Mouse (Mus musculus) adrenal gland, postnatal 4 days (tissue): Measurements from ENCODE around the gene Shkbp1. TPM values are rescaled to one million over a fixed set of nuclear protein-coding genes. Genes with fewer than 3 reads are reported as not detected.

Source experiments
- DNase-seq, 2 experiments: peaks; one replicate each; pipeline ENCODE4 v3.0.0; 2021 to 2022; ENCODE audit warnings: low spot score in 2 of 2, mixed read lengths in 2 of 2
- long read RNA-seq, 2 experiments: library from polyadenylated mRNA; stranded (forward); transcript quantifications; one replicate each; pipeline ENCODE4 v2.0.0; 2021
- total RNA-seq, 2 experiments: library from RNA; stranded (reverse); gene quantifications; 2 replicates each; pipeline ENCODE4 v1.2.3; 2021

The Shkbp1 gene
- 10 to 100 TPM; 22.9 to 31.7 TPM for total RNA-seq
- long read RNA-seq, experiment 1, transcript Shkbp1-201 (18 exons, 2,358 nt) = major isoform, 33 of 45 reads
- long read RNA-seq, experiment 1, partial matches to known transcripts = 2 of 45 reads
- long read RNA-seq, experiment 1, other reads (novel, unspliced or antisense) = 10 of 45 reads
- long read RNA-seq, experiment 2, transcript Shkbp1-201 (18 exons, 2,358 nt) = major isoform, 46 of 74 reads
- long read RNA-seq, experiment 2, partial matches to known transcripts = 8 of 74 reads
- long read RNA-seq, experiment 2, other reads (novel, unspliced or antisense) = 20 of 74 reads

DNA sequence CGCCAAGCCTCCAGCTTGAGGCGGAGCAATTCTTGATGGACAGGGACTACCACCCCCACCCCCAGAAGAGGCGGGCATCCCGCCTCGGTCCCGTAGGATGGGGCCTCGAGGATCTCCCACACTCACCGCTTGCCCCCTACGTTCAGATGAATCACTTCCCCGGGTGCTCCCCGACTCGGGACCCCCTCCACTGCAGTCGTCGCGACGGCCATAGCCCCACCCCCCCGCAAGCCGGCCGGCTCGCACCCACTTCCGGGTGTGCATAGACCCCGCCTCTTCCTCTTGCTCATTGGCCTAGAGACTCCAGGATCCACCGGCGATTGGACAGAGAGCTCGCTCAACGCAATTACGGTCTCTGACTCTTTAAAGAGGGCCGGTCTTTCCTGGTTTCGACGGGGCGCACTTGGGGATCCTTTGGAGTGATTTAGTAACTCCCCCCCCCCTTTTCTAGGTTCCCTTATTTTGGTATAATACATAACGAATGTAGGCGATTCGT, at the start of gene Shkbp1:
Gene Shkbp1 (minus strand): TSS at position 275 of the 496 bp plus-strand sequence.
- DNase-seq = peak; percentile 49 to 78

DNA sequence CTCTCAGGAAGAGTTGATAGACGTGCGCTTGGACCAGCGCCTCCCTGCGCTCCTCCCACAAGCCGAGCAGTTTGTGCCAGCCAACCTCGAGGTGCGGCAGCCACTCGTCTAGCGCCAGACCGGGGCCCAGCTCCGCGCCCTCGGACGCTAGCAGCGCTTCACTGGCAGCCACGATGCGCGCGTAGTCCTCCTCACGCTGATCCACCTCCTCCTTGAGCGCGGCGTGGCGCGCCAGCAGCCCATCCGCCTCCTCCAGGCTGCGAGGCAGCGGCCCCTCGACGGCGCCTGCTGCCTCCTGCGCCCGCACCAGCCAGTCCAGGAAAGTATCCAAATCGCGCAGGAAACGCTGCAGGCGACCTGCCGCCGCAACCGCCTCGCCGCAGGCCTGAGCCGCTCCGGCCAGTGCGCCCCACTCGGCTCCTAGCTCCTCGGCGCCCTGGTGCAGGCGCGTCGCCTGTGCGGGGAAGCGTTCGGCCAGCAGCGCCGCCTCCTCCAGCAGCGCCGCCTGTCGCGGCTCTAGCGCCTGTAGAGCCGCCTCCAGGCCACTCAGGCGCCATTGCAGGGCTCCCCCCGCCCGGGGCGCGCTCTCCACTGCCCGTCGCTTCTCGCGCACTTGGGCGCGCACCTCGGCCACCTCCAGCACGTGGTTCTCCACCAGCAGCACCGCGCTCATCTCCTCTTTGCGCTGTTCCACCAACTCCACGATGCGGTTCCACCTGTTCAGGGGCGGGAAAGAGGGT, 48.6 kb upstream of the Shkbp1 start:
- no peak for DNase-seq

DNA sequence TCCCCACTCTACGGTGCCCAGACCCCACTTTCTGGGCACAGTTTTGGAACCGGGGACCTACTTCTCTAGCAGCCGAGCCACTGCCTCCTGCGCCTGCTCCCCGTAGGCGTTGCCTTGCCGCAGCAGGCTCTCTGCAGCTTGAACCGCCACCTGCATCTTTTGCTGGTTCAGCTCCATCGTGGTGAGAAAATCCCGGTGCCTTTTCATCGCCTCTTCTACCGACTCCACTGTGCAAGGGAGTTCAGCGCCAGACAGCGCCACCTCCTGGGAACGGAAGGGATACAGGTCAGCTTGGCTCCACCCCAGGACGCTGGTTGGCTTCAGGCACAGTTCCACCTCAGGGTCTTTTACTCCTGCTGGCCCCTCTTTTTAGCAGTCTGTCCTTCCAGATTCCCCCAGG, 46.9 kb upstream of the Shkbp1 start:
- DNase-seq = peak in 1 of 2 experiments; percentile 35

DNA sequence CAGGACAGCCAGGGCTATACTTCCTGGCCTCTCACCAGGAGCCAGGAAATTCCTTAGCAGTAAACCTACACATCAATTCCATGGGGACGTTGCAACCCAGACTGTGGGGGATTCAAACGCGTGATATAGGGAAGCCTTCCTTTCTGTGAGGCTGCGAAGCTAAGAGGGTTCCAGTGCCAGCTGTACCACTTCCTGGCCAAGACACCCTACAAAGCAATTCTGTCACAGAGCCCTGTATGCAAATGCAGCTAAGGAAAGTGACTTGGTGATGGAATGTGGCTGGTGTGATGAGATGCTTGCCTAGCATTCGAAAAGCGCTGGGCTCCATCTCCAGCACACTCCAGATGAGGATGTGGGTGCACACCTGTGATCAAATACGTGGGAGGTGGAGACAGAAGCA, 44.7 kb upstream of the Shkbp1 start:
- DNase-seq = no peak

DNA sequence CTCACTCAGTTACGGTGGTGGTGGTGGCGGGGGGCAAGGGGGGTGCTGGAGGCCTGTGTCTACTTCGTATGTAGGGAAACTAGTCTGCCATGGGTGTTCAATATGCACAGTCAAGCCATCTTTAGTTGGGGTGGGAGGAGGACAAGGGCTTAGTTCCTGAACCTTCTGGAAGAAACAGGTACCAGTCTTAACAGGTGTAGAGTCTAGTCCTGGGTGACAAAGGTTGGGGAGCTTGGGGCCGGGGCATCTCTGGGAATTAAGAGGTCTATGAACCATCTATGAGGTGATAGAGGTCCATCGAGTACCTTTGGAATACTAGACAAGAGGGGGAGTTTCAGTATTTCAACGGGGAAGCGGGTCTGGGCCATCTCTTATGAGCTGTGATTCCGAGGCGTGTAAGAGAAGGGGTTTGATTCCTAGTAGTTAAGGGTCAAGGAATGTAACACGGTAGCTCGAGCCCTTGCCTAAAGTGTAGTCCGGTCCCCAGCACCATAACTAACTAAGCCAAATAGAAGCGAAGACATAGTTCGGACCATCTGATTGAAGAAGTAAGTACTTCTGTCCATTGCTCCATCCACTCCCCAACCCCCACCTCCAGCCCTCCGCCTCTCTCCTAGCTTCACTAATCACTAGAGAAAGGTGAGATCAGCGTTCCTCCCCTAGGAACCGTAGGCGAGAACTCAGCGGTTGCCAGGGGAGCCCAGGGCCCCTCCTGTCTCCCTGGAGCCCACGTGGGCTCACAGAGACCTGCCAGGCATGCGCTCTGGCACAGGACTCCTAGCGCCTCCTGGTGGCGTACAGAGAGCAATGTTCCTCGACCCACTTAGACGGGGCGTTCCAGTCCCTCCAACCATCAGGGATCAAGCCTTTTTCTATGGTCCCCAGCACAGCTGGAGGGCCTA, 41.5 kb upstream of the Shkbp1 start:
- DNase-seq = no peak

DNA sequence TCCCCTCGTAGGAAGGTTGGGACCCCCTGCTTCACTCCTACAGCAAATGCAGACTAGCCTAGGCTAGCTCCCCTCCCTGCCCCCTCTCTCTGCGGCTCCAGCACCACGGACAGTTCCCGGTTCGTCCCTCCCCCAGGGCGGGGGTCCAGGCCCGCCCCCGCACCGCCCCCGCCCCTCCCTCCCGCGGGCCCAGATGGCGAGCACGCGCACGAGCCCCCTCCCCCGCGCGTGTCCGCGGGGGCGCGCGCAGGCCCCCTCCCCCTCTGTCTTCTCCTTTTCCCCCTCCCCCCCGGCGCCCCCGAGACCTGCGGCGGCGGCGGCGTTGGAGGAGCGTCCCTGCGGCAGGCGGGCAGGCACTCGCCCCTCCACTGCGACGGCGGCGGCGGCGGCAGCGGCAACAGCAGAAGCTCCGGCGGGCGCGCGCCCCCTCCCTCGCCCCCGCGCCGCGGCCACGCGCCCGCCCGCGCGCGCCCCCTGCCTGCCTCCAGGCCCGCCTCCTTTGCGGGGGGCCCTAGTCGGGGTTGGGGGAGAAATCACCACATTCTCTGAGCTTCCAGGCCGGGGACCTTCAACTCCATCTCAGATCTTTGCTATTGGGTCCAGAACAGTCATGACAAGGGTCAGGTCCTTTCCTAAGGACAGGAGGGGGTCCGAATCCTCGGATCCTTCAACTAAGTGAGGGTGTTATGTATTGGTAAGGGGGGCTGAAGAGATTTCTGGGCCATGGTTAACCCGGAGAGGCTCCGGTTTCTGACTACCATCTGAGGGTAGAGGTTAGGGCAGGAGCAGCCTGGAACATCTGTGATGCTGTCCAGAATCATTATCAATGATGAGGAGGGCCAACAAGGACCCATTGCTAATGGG, 40.6 kb upstream of the Shkbp1 start:
- no peak for DNase-seq

DNA sequence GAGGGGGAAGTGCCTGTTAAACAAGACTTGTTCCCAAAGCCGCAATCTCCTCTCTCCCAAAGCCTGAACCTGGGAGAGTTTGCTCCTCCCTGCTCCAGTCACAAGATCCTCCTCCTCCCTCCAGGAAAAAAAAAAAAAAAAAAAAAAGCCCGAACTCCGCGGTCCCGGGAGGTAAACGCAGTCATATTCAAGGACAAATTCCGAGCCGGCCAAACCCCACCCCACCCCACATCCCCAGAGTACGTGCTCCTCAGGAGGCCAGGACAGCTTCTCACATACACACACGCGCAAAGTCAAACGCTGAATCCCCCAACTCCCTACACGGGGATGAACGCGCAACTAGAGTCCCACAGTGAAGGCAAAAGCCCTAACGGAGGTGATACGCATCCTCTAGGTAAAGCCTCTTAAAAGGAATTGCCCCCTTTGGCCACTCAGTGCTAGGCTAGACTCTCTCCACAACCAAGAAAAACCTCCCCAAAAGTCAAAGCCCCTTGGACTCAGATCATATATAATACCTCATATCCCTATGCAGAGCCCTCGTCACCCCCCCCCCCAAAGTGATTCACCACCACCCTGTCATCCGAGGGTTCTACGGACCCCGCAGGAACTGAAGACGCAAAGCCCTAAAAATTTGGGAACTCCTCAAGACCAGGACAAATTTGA, 39.8 kb upstream of the Shkbp1 start:
- no peak for DNase-seq

DNA sequence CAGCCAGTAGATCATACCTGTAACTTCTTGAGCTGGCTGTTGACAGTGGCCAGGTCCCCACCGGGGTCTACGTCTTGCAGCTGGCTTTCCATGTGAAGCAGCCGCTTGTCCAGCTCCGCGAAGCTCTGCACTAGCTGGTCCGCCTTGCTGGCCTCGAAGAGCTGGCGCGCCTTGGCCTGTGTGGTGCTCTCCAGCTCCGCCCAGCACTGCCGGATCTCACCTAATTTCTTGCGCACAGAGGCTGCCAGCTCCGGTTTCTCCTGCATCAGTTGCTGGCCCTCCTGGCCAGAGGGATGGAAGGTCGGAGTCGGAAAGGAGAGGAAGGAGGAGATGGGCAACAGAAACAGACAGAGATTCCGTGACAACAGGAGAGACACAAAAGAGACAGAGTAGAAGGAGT, 35.6 kb upstream of the Shkbp1 start:
- no peak for DNase-seq

DNA sequence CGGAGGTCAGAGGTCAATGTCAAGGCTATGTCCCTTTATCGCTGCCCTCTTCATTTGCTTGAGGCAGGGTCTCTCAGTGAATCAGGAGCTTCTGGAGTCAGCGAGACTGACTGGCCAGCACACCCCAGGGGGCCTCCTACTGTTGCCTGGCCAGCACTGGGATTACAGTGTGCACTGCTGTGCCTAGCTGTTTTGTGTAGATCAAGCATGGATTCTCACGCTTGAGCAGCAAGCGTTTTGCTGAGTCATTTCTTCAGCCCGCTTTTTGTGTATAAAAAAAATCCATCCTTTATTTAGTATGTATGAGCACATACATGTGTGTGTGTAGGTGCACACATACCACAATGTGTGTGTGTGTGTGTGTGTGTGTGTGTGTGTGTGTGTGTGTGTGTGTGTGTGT, 33.4 kb upstream of the Shkbp1 start:
- DNase-seq = no peak

DNA sequence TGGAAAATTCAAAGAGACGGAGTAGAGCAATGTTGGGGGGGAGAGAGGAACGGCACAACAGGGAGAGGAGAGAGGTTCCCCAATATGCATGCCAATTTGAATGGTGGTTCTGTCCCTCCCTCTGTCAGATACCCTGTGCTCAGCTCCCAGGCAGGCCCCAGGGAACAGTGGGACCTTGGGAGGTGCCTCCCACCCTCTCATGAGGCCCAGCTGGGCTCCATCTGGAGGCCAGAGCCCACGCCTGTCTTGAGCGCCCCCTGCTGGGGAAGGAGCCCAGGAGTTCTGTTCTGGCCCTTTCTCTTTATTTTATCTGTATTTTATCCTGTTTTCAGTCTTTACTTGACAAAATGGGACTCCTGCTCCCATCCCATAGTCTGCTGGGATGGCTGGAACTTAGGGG, 28.9 kb upstream of the Shkbp1 start:
- DNase-seq = no peak

DNA sequence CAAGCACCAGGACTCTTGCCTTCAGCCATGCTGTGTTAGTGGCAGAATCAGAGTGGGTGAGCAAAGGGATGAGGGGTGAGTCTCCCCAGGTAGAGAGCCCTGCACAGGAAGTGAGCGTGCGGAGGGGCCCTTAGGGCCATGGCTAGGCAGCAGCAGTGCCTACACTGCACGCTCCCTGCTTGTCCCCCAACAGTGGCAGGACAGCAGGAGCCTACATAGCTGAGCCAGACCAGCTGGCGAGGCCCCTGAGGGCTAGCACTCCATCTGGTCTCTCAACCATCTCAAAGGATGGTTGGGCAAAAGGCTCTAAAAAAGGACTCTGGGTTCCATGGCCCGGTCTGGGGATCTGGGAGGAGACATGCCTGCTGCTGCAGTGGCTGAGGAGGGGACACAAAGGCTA, 28.3 kb upstream of the Shkbp1 start:
- DNase-seq = no peak

DNA sequence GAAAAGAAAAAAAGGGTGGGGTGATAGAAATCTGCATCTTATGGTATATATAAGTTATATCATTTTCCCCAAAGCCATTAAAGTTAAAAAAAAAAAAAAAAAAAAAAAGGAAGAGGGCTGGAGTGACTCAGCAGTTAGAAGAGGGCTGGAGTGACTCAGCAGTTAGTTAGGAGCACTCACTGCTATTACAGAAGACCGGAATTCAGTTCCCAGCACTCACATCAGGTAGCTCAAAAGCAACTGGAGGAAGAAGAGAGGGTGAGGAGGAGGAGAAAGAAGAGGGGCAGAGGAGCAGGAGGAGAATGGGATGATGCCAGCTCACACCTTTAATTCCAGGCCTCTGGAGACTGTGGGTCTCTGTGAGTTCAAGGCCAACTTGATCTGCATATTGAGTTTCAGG, 27.4 kb upstream of the Shkbp1 start:
- no peak for DNase-seq

DNA sequence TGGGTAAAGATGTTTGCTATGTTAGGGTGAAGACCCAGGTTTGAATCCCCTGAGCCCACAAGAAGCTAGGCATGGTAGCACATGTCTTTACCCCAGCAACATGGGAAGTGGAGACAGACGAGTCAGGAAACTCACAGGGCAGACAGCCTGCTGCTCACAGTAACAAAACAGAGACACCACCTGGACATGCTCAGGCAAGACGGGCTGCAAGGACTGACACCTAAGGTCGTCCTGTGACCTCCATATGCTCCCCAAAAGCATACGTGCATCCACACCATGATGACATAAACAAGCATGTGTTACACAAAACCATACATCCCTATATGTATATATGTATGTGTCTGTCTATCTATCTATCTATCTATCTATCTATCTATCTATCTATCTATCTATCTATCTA, 25.7 kb upstream of the Shkbp1 start:
- no peak for DNase-seq

DNA sequence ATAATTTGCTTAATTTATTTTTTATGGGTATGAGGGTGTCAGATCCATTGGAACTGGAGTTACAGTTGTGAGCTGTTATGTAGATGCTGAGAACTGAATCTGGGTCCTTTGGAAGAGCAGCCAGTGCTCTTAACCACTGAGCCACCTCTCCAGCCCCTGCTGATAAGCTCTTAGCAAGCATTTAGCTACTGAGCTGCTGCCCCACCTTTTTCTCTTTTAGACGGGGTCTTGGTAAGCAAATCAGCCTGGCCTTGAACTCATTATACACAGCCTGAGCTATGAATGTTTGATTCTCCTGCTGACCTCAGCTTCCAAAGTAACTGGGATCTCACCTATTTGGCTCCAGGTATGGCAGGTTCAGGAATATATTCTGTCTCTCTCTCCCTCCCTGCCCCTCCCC, 25.2 kb upstream of the Shkbp1 start:
- DNase-seq = no peak

DNA sequence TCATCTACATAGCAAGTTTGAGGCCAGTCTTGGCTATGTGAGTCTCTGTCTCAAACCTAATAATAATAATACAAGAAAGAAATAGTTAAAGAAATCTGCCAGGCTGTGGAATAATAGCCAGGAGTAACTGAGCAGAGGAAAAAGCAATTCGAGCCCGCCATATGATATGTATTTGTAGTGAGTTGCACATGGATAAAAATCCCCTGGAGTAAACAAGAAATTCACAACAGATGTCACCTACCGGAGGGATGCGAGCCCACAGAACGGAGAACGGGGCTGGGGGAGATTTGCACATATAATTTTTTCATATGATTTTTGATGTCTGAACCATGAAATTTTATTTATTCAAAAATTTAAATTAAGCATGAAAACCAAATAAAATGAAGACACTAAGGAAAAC, 24.0 kb upstream of the Shkbp1 start:
- DNase-seq = no peak

DNA sequence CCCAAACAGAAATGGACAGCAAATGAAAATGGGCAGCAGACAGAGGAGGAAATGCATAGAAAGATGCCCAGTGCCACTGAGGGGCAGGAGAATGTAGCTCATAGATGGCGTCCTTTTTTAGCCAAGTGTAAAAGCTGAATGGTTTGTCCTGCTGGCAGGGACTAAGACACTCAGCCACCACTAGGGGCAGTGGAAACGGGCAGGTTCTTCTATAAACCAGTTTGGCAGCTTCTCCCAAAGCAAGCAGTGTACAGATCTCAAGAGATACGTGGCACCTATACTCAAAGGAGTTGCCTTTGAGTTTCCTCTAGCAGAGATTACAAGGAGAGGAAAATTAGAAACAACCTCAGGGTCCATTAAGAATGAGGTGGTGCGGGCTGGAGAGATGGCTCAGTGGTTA, 22.6 kb upstream of the Shkbp1 start:
- DNase-seq = no peak

DNA sequence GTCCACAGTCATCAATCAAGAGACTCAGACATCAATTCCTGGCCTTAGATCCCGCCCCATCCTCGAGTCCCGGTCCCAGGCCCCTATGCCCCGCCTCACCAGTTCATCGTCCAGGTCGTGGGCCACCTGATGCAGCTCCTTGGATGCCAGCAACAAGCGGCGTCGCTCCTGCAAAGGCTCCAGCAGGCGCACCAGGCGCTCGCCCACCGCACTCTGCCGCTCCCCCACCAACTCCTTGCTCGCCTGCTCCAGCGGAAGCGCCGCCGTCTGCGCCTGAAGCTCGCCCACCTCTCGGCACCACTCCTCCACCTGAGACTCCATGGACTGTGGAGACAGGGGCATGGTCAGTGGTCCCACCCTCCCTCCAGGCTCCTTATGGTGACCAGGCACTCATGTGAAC, 19.5 kb upstream of the Shkbp1 start:
- DNase-seq = no peak

DNA sequence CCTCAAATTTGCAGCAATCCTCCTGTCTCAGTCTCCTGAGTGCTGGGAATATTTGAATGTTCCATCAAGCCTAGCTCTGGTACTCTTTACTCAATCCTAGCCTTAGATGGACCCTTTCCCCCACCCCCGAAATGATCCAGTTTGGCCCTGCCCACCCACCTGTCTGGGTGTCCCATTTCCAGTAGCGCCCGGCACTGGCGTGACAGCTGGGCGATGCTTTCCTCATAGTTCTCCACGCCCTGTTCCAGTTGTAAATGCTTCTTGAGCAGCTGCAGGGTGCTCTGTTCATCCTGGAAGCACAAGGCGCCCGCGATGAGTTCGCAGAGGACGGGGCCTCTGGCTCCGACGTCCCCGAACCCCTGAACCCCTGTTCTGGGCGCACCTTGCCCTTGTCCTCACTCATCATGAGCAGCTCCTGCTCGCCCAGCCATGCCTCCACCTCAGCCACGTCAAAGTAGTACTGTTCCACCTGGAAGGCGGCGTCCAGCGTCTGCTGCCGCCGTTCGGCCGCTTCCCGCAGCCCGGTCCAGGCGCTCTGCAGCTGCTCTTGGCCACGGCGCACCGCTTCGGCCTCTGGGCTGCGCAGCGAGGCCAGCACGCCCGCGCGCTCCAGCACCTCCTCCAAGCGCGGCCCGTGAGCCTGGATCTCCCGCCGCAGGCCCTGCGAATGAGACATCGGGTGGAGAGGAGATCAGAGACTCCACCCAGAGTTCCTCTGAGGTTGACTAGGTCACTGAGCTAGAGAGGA, 16.1 kb upstream of the Shkbp1 start:
- DNase-seq = no peak

DNA sequence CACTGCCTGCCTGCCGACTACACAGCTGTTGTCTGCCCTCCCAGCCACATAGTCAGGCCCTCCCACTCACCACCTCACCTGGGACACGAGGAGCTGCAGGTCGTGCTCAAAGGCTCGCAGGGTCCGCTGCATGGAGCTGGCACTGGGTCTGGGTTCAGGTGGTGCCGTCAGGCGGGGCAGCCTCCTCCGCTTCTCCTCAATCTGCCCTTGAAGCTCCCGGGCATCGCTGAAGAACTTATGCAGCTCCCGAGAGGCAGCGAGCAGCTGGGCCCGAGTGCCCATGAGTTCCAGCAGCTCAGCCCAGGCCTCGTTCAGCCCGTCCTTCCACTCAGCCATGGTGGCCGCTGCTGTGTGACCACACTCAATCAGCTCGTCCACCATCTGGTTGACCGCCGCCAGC, 13.3 kb upstream of the Shkbp1 start:
- no peak for DNase-seq

DNA sequence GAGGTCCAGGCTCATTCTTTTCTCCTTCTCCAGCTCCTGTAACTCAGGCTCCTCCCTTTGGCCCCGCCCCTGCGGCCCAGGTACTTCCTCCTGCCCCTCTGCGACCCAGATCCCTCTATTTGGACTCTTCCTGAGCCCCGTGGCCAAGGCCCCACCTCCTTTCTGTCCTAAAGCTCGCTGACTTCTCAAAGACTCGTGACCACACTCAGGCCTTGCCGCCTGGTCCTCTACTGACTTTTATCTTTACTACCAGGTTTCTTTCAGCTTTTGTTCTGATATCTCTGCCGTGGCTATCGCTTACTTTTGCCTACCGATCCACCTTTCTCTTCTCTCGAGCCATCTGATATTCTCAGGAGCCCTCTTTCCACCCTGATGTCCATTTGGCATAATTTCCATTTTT, 12.2 kb upstream of the Shkbp1 start:
- no peak for DNase-seq
